Mouse (Mus musculus) liver, adult 2 months (tissue): ENCODE measurements around the gene Glrx5. TPM values are rescaled to one million over a fixed set of nuclear protein-coding genes. Genes with fewer than 3 reads are reported as not detected.

ENCODE experiments used
- DNase-seq: peaks from one replicate; pipeline ENCODE4 v3.0.0-alpha.2; 2011; ENCODE audit warnings: low read depth, low spot score; ENCODE audit errors: extremely low read depth
- H3K27ac ChIP-seq: fragments of 200-500 bp; replicated peaks from 2 replicates; pipeline ENCODE4 v1.5.1; 2012; ENCODE audit warnings: low read depth, mild to moderate bottlenecking, control low read depth, inconsistent platforms, low read length; ENCODE audit not compliant: insufficient read depth
- H3K27me3 ChIP-seq: fragments of 200-500 bp; 2 replicates; pipeline ENCODE4 v1.6.1; 2012; ENCODE audit warnings: mild to moderate bottlenecking, moderate library complexity, low read length, inconsistent platforms; ENCODE audit not compliant: control insufficient read depth, insufficient read depth
- H3K36me3 ChIP-seq: fragments of 200-500 bp; 2 replicates; pipeline ENCODE4 v1.6.1; 2012; ENCODE audit warnings: low read length, inconsistent platforms; ENCODE audit not compliant: control insufficient read depth, insufficient read depth
- H3K4me1 ChIP-seq: fragments of 200-500 bp; 2 replicates; pipeline ENCODE4 v1.6.1; 2011; ENCODE audit warnings: low read length; ENCODE audit not compliant: control insufficient read depth, insufficient read depth
- H3K4me3 ChIP-seq: fragments of 200-500 bp; 2 replicates; pipeline ENCODE4 v1.5.1; 2011; ENCODE audit warnings: low read depth, mild to moderate bottlenecking, control low read depth, low read length, moderate library complexity; ENCODE audit not compliant: insufficient read depth
- H3K79me2 ChIP-seq: fragments of 200-500 bp; 2 replicates; pipeline ENCODE4 v1.6.1; 2012; ENCODE audit warnings: inconsistent platforms, mild to moderate bottlenecking, low read length, moderate library complexity; ENCODE audit not compliant: control insufficient read depth, insufficient read depth
- H3K9ac ChIP-seq: fragments of 200-500 bp; 2 replicates; pipeline ENCODE4 v1.6.1; 2012; ENCODE audit warnings: low read depth, mild to moderate bottlenecking, control low read depth, inconsistent platforms, low read length
- CTCF ChIP-seq: fragments of 200-500 bp; IDR thresholded peaks from 2 replicates; pipeline ENCODE4 v1.5.1; 2011; ENCODE audit warnings: low read depth, low read length, control low read depth
- POLR2A ChIP-seq: fragments of 200-500 bp; IDR thresholded peaks from 2 replicates; pipeline ENCODE4 v1.6.1; 2011; ENCODE audit warnings: low read length, control low read depth; ENCODE audit not compliant: insufficient read depth; ENCODE audit errors: extremely low read depth
- WGBS: fragments of 180-500 bp; shearing (Covaris S2); methylation state at CpG from one replicate; pipeline ENCODE4 v1.1.7; 2018; 5-methylcytosine and 5-hydroxymethylcytosine counted together
- polyA plus RNA-seq: library from polyadenylated mRNA; depleted of rRNA; stranded (reverse); fragments of >200 nt; gene quantifications from 2 replicates; pipeline ENCODE4 v1.2.3, GENCODE M21; 2012
- total RNA-seq: library from RNA; depleted of rRNA; stranded (reverse); fragments of >200 nt; gene quantifications from 2 replicates; pipeline ENCODE4 v1.2.3, GENCODE M21; 2014

Glrx5 gene
- total and polyA plus RNA-seq, 2 experiments = 45.5 to 144 TPM

DNA sequence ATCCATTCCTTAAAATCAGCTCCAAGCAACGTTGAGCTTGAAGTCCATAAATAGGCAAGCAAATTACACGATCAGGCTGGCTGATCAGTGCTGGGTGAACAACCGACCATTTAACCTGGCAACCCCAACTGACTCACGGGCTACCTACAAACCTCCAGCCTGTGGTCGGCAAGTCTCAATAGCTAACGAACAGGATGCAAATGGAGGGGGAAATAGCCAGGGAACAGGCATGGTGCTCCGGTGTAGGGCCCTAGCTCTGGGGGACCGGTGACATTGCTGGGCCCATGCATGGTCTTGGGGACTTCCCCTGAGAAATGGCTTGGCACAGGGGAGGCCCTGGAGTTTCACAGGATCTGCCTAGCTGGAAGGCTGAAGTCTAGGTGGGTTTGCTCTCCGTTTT lies 31.2 kb upstream of the Glrx5 start:
- WGBS = 65% methylated on average over 9 of the region's 9 CpGs
- Histone ChIP-seq H3K27ac (peak overlapping the region; percentile 86), H3K4me1 (peaks cover 53% of the 10 kb centered on the region), H3K9ac (no peak overlapping the region), H3K36me3 (no peaks in the 10 kb centered on the region), H3K4me3 (no peak overlapping the region), H3K79me2 (peaks cover 18% of the 10 kb centered on the region; the same call in 1 of the 2 replicates), H3K27me3 (no peaks in the 10 kb centered on the region)
- TF ChIP-seq CTCF (no peak), POLR2A (no peak)
- DNase-seq = no peak

DNA sequence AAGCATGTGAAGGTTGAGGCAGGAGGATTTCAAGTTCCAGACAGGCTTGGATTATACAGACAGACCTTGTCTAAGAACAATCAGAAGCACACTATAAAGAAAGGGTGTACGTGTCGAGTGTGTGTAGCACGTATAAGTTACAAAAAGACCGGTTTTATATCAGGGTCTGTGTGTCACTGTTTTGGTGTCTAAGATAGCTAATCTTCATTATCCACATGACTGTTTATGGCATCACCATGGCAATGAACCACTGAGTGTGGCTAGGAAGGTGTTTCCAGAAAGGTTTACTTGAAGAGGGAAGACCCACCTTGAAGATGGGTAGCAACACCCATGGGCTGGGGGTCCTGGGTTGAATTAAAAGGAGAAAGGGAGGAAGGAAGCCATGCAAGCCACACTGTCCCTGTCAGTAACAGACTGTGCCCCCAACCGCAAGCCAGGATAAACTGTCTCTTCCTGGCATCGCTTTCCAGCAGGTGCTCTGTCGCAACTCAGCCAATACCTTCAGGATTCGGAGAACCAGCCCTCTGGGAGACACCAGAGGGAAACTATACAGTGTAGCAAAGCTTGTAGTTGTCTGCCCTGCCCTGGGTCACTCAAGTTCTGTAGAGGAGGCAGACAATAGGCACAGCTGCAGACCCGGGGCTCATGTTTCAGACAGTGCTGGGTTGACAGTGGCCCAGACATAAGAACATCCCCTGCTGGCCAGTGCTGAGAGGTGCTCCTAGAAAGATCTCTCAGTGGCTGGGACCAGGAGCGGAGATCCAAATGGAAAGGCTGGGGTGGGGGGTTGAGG lies 30.0 kb upstream of the Glrx5 start:
- Histone ChIP-seq H3K4me1 (peaks cover 42% of the 10 kb centered on the region), H3K79me2 (peaks cover 27% of the 10 kb centered on the region; the same call in 1 of the 2 replicates), H3K36me3 (no peaks in the 10 kb centered on the region), H3K27me3 (no peaks in the 10 kb centered on the region), H3K9ac (no peak overlapping the region), H3K4me3 (no peak overlapping the region), H3K27ac (peak overlapping the region; percentile 86)
- DNase-seq = peak; percentile 78
- no peak for TF ChIP-seq POLR2A
- TF ChIP-seq CTCF = peak; percentile 54
- 57% methylated on average over 10 of the region's 10 CpGs for WGBS

DNA sequence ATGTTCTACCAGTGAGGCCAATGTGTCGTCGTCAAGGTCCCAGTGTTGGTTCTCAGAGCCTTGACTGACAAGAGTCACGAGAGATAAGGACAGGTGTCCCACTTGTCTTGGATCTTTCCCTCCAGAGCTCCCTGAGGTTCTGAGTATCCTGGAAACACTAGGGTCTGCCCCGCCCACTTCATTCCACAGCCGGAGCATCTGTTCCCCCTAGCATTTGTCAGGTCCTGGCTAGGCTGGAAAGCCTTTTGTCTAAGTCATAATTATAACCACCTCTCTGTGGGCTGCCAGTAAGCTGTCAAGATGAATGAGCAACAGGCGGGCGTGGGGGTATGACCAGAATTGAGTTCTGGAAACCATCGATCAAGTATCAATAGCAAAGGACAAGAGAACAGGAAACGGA lies 29.3 kb upstream of the Glrx5 start:
- 76% methylated on average over 9 of the region's 9 CpGs for WGBS
- Histone ChIP-seq H3K27ac (peak overlapping the region; percentile 41), H3K79me2 (peaks cover 33% of the 10 kb centered on the region; the same call in 1 of the 2 replicates), H3K4me3 (no peak overlapping the region), H3K36me3 (no peaks in the 10 kb centered on the region), H3K27me3 (no peaks in the 10 kb centered on the region), H3K4me1 (peaks cover 40% of the 10 kb centered on the region), H3K9ac (no peak overlapping the region)
- TF ChIP-seq POLR2A = no peak
- no peak for TF ChIP-seq CTCF
- DNase-seq = no peak

DNA sequence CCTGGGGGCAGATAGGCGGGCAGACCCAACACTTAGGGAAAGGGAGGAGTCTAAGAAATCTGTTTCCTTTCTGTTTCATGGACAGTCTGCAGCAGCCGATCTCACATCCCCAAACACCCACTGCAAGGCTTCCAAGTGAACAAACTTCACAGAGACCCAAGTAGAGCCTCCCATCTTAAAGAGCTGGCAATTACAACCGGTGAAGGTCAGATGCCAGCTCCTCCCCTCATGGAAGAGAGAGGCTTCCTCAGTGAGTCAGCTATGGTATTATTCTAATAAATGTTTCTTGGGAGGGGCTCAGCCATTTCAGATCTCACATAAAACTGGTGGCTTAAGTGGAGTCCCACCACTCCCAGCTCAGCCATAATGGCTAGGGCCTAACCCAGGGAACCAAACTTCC lies 28.8 kb upstream of the Glrx5 start:
- no peak overlapping the region for H3K27ac ChIP-seq
- WGBS = 79% methylated on average over 3 of the region's 3 CpGs
- peaks cover 42% of the 10 kb centered on the region for H3K4me1 ChIP-seq
- H3K9ac ChIP-seq = no peak overlapping the region
- H3K36me3 ChIP-seq = no peaks in the 10 kb centered on the region
- H3K79me2 ChIP-seq = peaks cover 38% of the 10 kb centered on the region; the same call in 1 of the 2 replicates
- DNase-seq = no peak
- TF ChIP-seq POLR2A = no peak
- no peak for TF ChIP-seq CTCF
- no peak overlapping the region for H3K4me3 ChIP-seq
- no peaks in the 10 kb centered on the region for H3K27me3 ChIP-seq

DNA sequence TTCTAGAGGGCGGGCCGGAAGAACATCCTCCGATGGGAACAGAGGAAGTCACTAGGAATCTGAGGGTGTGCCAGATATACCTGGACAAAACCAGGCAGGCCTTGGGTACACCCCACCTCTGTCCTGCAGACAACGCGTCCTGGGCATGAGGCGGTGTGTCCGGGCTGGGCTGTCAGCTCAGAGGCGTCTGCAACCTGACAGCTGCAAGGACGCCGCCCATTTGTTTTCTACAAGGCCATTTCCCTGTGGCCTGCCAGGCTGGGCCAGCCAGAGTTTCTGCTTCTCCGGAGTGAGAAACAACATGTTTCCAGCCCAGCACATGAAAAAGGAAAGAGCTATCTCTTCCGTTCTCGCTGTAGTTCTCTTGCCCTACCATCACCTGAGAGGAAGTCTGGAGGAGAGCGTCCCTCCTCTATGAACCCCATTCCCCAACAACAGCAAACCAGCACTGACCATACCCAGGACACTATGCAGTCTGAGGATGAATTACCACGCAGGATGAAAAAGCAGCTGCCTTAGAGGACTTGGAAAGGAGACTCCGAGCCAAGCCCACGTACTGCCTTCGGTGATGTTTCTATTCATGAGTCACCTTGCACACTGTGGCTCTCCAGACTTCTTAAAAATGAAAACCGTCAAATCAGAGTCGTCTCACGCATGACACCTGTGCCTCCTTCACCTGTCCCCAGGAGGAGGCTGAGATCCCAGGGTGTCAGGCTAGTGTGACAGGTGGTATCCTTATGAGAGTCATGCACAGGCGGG lies 27.4 kb upstream of the Glrx5 start:
- peaks cover 38% of the 10 kb centered on the region; the same call in 1 of the 2 replicates for H3K79me2 ChIP-seq
- 72% methylated on average over 22 of the region's 22 CpGs for WGBS
- no peak overlapping the region for H3K27ac ChIP-seq
- peaks cover 36% of the 10 kb centered on the region for H3K4me1 ChIP-seq
- TF ChIP-seq CTCF (no peak), POLR2A (no peak)
- H3K4me3 ChIP-seq = no peak overlapping the region
- H3K36me3 ChIP-seq = no peaks in the 10 kb centered on the region
- H3K27me3 ChIP-seq = no peaks in the 10 kb centered on the region
- no peak overlapping the region for H3K9ac ChIP-seq
- DNase-seq = peak; percentile 44
